Mouse (Mus musculus) layer of hippocampus, postnatal 10 days (tissue): ENCODE measurements around the gene Ankrd13d. TPM values are rescaled to one million over a fixed set of nuclear protein-coding genes. Genes with fewer than 3 reads are reported as not detected.
A peak's percentile ranks its signal among the peaks of the same experiment; 100 is the strongest.

Experiments
- DNase-seq, 2 experiments: peaks; one replicate each; pipeline ENCODE4 v3.0.0; 2021; ENCODE audit warnings: low spot score in 2 of 2
- total RNA-seq, 2 experiments: library from RNA; stranded (reverse); gene quantifications; 2 replicates each; pipeline ENCODE4 v1.2.3; 2021

Gene Ankrd13d
- total RNA-seq, 2 experiments from 2014 or later, result 76.3 to 89.4 TPM

DNA sequence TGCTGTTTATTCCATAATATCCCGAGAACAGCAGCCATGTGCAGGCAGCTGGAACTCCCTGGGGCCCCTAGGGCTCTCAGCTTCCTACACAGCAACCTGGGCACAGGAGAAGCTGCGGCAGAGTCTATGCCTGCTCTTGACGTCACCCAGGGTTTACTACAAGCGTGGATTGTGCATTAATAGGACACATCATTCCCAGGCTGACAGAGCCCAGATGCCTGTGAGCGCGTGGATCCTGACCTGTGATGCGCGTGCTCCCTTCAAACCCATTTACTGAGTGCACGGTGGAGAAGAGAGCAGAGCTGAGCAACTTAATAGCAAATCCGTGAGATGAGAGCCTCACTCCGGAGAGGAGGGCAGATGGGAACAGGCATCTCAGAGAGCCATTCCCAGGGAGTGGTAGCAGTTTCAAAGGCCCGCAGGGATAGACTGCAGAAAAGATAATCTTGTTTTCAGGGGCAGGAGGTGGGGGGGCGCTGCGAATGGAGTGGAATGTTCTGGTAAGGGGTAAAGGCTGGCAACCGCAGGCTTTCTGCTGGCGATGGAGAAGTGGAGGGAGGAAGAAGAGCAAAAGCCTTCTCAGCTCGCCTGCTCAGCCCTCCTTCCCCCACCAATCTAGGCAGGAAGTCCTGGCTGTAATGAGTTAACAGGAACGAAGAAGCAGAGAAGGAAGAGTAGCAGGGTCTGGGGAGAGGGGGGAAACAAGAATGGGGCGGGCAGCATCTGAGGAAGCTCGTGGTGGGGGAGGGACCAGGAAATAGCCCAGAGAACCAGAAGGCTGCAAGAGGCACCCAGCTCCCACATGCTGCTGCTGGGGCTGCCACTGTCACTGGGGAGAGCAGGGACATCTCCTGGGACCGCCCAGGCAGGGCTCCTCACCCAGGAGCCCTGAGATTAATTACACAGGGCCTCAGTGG is 19.1 kb upstream of the Ankrd13d start:
- peak; percentile 39 to 50 for DNase-seq

GRCm38 (mm10) chr19:4300852-4301734 is 18.2 kb upstream of the Ankrd13d start:
- DNase-seq, result no peak

DNA sequence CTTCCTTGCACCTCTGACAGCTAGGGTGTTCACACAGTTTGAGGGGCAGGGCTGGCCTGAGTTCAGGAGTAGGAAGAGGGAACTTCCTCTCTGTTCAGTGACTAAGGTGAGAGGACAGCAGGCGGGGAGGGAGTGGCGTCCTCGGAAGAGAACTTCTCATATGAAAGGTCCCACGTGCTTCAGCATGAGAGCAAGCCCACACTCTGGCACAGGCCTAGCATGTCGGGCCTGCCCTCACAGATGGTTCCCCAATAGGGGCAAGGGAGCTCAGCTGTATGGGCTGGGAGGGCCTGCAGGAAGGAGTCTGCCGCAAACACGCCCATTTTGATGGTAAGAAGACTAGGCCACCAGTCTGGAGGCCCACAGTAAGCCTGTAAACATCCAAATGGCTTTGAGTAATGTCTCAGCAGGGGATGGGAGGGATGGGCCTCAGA is 17.4 kb upstream of the Ankrd13d start:
- DNase-seq, result peak in 1 of 2 experiments; percentile 27

DNA sequence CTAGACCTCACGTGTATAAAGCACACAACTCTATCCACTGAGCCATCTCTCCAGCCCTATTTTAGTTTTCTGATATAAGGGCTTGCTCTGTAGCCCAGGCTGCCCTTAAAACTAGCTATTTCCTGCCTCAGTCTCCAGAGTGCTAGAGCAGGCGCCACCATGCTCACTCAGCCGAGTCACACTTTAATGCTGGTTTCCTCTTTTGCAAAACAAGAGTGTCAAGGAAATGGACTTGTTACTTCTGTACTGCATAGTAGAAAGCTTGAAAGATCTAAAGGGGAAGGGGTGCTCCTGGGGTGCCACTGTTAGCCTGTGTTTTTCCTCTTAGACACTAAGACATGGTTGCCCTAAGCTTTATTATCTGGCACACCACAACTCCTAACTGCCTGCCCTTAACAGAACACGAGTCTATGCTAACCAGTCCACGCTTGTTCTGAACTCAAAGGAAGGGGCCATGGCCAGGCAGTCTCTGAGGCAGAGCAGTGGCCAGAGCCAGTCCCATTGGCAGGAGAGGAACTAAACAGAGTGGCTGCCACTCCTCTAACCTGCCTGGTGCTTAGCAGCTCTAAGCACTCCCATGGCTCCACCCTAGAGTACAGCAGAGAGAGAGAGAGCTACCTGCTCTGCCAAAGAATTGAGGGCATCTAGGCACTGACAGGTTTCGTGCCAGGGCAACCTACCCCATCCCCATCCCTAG is 16.8 kb upstream of the Ankrd13d start:
- DNase-seq, result no peak

GRCm38 (mm10) chr19:4299126-4299525 is 16.2 kb upstream of the Ankrd13d start:
- DNase-seq, result no peak

- no peak for DNase-seq
Observed at GRCm38 (mm10) chr19:4298322-4299121, 15.6 kb upstream of the Ankrd13d start.

DNA sequence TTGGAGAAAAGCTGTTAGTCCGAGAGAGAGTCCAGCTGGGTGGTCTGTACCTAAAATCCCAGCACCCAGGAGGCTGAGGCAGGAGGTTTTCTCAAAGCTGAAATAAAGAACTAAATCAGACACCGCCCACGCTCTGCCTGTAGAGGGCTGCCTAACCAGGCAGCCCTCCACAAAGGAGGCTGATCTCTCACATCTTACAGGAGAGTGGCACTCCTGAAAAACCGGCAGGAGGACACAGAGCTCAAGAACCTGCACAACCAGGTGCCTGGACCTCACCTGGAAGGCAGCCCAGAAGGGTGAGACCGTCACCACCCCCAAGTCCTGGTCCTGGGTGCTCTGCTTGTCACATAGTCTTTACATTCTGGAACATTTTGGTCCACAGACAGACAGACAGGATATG is 14.9 kb upstream of the Ankrd13d start:
- no peak for DNase-seq

GRCm38 (mm10) chr19:4296611-4297010 is 13.7 kb upstream of the Ankrd13d start:
- DNase-seq, result no peak

- no peak for DNase-seq
Observed at GRCm38 (mm10) chr19:4295391-4295790, 12.5 kb upstream of the Ankrd13d start.

DNA sequence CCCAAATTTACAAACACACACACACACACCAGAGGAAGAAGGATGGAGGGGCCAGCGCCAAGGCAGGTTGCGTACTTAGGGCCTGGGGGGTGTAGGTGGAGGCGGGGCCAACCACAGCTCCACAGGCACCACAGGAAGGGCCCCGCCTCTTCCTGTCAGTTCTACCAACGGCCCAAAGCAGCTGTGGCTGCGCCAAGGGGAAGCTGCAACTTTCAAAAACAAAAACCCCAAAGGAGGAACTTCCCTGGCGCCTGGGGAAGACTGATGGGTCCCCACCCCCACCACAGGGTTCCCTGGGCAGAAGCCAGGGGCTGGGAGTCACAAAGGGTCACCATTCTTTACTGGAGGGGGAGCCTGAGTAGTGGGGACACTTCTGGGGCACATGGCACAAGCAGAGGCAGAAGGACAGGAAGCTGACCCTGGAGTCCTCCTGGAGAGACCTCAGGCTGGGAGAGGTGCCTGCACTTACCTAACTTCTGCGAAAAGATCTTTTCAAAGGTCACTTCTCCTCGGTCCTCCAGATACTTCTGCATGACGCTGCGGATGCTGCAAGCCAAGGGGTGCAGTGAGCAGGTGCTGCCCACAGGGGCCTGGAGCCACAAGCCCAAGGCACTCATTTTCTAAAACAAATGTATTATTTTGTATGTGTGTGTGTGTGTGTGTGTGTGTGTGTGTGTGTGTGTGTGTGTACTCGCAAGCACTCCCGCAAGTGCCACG is 11.6 kb upstream of the Ankrd13d start:
- peak in 1 of 2 experiments; percentile 47 for DNase-seq

DNA sequence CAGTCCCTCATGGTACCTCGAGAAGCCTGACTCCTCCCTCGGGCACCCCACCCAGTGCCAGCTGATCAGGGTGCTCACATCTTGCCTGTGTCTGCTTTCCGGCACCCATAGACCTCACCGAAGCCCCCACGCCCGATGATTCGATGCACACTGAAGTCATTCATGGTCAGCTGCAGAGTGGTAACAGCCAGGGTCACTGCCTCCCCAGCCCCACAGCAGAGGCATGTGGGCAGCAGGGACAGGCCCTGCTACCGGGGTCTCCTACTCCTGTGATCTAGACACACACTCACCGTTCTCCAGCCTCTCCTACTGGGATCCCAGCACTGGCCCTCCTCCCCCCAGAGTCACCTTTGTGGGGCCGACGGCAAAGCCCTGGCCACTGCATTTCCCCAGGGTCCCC is 8.2 kb upstream of the Ankrd13d start:
- DNase-seq, result no peak

- no peak for DNase-seq
Observed at GRCm38 (mm10) chr19:4290749-4291148, 7.8 kb upstream of the Ankrd13d start.

- DNase-seq, result no peak
Observed at GRCm38 (mm10) chr19:4283653-4284052, 716 bp upstream of the Ankrd13d start.

DNA sequence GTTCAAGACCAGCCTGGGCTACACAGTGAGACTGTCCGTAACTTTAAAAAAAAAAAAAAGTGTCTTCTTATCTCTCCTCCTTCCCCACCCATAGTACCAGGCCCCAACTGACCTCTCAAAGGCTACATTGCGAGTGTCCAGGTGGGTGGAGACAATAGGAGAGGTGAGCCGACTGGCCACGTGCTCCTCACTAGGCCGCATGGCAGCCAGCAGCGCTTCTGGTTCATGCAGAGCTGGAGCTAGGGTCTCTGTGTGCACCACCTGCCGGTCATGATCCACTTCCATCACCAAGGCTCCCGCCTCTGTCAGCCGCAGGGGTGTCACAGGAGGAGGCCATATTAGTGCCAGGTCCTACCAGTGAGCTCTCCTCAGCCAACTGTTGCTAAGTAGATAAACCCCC is 2.5 kb downstream of the Ankrd13d start:
- no peak for DNase-seq

GRCm38 (mm10) chr19:4279487-4279886 is 3.5 kb downstream of the Ankrd13d start:
- DNase-seq, result no peak

GRCm38 (mm10) chr19:4270972-4271371 is 12.0 kb downstream of the Ankrd13d start:
- no peak for DNase-seq

- DNase-seq, result no peak
Observed at GRCm38 (mm10) chr19:4270187-4270586, 12.8 kb downstream of the Ankrd13d start.

DNA sequence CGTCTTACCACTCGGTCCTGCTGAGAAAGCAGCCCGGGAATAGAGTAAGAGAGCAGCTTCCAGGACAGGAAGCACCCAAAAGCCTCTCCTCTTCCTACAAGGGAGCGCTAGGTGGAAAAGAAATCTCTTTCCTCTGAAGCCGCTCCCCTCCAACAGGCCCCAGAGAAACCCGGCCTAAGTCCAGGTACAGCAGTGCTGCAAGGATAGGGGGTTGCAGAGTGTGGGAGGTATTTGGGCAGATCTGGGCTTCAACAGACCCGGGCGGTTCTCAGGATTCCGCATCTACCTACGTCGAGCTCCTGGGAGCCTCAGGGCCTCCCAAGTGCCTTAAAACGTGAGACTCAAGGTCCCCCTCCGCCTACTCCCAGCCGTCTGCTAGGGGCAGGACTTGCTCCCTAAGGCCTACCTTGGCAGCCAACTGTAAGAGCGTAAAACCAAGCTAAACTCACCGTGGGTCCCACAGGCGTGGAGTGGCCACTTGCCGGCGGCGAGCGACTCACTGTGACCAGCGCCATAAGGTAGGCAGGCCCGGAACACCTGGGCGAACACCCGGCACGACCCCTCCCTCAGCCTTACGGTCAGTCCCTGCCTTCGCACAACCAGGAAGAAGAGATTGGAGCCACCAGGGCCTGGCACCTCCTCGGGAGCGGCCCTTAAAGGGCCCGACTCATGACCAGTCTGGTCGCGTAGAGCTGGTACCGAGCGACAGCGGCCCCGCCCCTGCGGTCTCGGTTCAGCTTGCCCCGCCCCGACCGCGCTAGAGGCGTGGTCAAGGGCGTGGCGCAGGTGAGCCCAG is 14.2 kb downstream of the Ankrd13d start, which contains the start of gene Ssh3:
TSS of gene Ssh3 (minus strand) at position 615 of the 796 bp plus-strand sequence.
- DNase-seq, result peak in 1 of 2 experiments; percentile 59

- DNase-seq, result no peak
Observed at GRCm38 (mm10) chr19:4265956-4266355, 17.0 kb downstream of the Ankrd13d start.
